Mouse (Mus musculus): ENCODE measurements around the gene D11Wsu47e. TPM values are rescaled to one million over a fixed set of nuclear protein-coding genes. Genes with fewer than 3 reads are reported as not detected.

The D11Wsu47e gene
- polyA plus RNA-seq, 1 experiment, result 24.3 TPM

- H3K9ac ChIP-seq (ENCODE audit: low read depth, poor library complexity, severe bottlenecking), result no peak overlapping the region
- TF ChIP-seq EP300 (IDR thresholded peaks at IDR 0.05; ENCODE audit: insufficient read depth, low read depth, low read length), result no peak
- TF ChIP-seq CTCF (IDR thresholded peaks at IDR 0.05; ENCODE audit: low read depth, low read length), result no peak
- peaks cover 7% of the 10 kb centered on the region for H3K4me1 ChIP-seq (ENCODE audit: control insufficient read depth, insufficient read depth, low read length)
- peaks cover 3% of the 10 kb centered on the region; the same call in 1 of the 2 replicates for H3K36me3 ChIP-seq (ENCODE audit: control insufficient read depth, insufficient read depth, low read length, poor library complexity, severe bottlenecking)
- H3K4me3 ChIP-seq (ENCODE audit: low read depth, low read length), result no peak overlapping the region
- H3K27me3 ChIP-seq (ENCODE audit: control insufficient read depth, insufficient read depth, low read length, poor library complexity, severe bottlenecking), result no peaks in the 10 kb centered on the region
- no peak overlapping the region for H3K27ac ChIP-seq (ENCODE audit: insufficient read depth, low read length)
- no peaks in the 10 kb centered on the region for H3K9me3 ChIP-seq (replicated peaks; ENCODE audit: control insufficient read depth, insufficient read depth, low read length, poor library complexity, severe bottlenecking)
These were observed 13.9 kb downstream of the D11Wsu47e start for GRCm38 (mm10) chr11:113698013-113698545.

DNA sequence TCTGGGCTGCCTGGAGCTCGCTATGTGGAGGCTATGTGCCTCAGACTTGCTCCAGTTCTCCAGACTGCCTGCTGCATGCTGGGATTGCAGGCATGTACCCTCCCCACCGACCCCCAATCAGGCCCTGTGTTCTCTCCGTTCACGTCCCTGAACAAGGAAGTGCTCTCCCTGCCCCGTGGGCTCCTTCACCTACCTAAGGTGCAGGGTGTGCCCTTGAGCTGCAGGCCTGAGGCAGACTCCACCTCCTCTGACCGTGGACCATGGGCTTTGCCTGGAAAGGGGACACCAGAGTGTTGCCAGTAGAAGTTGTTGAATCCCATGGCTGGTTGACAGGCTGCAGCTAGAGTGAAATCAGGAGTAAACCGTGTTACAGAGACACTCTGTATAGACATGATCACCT, 15.4 kb downstream of the D11Wsu47e start:
- H3K36me3 ChIP-seq (ENCODE audit: control insufficient read depth, insufficient read depth, low read length, poor library complexity, severe bottlenecking), result peaks cover 2% of the 10 kb centered on the region; the same call in 1 of the 2 replicates

DNA sequence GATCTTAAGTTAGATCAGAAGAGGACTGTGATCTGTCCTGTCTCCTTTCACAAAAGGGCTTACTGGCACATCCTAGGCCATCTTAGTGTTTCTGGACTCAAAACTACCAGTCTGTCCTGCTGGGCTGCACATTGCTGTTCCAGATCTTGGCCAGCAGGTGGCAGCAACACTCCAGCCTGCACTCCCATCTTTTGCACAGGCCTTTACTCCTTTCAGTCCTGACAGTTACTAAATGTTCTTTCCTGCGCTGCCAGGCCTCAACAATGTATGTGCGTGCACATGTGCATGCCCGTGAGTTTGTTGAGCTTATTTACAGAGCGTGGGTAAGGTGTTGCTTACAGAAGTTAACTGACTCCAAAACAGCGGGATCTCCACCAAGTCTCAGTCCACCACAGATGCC, 19.5 kb downstream of the D11Wsu47e start:
- H3K4me1 ChIP-seq (ENCODE audit: control insufficient read depth, insufficient read depth, low read length), result peaks cover 13% of the 10 kb centered on the region
- TF ChIP-seq POLR2A (IDR thresholded peaks at IDR 0.05; ENCODE audit: insufficient read depth, low read length) (no peak), EP300 (IDR thresholded peaks at IDR 0.05; ENCODE audit: insufficient read depth, low read depth, low read length) (no peak), CTCF (IDR thresholded peaks at IDR 0.05; ENCODE audit: low read depth, low read length) (peak; percentile 98)
- no peak overlapping the region for H3K4me3 ChIP-seq (ENCODE audit: low read depth, low read length)
- no peaks in the 10 kb centered on the region for H3K27me3 ChIP-seq (ENCODE audit: control insufficient read depth, insufficient read depth, low read length, poor library complexity, severe bottlenecking)
- H3K9me3 ChIP-seq (replicated peaks; ENCODE audit: control insufficient read depth, insufficient read depth, low read length, poor library complexity, severe bottlenecking), result no peaks in the 10 kb centered on the region
- H3K36me3 ChIP-seq (ENCODE audit: control insufficient read depth, insufficient read depth, low read length, poor library complexity, severe bottlenecking), result no peaks in the 10 kb centered on the region
- no peak overlapping the region for H3K9ac ChIP-seq (ENCODE audit: low read depth, poor library complexity, severe bottlenecking)
- no peak overlapping the region for H3K27ac ChIP-seq (ENCODE audit: insufficient read depth, low read length)

More for the DNA sequence above, 15.4 kb downstream of the D11Wsu47e start:
- Histone ChIP-seq H3K9ac (ENCODE audit: low read depth, poor library complexity, severe bottlenecking) (no peak overlapping the region), H3K4me3 (ENCODE audit: low read depth, low read length) (no peak overlapping the region), H3K27me3 (ENCODE audit: control insufficient read depth, insufficient read depth, low read length, poor library complexity, severe bottlenecking) (no peaks in the 10 kb centered on the region), H3K9me3 (replicated peaks; ENCODE audit: control insufficient read depth, insufficient read depth, low read length, poor library complexity, severe bottlenecking) (no peaks in the 10 kb centered on the region), H3K4me1 (ENCODE audit: control insufficient read depth, insufficient read depth, low read length) (peaks cover 7% of the 10 kb centered on the region), H3K27ac (ENCODE audit: insufficient read depth, low read length) (no peak overlapping the region)
- TF ChIP-seq EP300 (IDR thresholded peaks at IDR 0.05; ENCODE audit: insufficient read depth, low read depth, low read length), result peak; percentile 24; the same call in 1 of the 2 replicates
- TF ChIP-seq CTCF (IDR thresholded peaks at IDR 0.05; ENCODE audit: low read depth, low read length), result no peak
- TF ChIP-seq POLR2A (IDR thresholded peaks at IDR 0.05; ENCODE audit: insufficient read depth, low read length), result no peak

DNA sequence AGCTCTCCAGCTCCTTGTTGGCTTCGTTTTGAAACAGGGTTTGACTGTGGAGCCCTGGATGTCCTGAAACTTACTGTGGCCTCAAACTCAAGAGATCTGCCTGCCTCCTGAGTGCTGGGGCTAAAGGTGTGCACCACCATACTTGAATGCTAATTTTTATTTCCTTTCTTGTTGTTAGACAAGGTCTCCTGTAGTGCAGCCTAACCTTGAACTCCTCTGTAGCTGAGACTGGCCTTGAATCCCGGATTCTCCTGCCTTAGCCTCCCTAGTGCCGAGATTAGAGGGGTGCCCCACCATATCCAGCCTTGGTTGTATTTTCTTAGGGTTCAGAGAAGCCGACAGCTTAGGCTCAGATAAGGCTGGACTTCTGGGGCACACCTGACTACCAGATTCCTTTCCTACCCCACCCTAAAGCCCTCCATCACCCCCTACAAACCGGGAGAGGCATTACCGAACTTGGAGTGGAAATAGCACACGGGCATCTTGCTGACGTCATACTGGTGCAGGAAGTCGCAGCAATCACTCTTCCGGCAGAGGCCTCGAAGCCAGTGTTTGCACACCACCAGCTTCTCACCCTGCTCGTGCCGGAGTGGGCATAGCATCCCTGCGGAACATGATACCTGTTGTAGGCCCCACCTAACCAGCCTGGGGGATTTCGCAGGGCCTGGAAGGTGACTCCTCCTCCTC, 21.9 kb downstream of the D11Wsu47e start:
- Histone ChIP-seq H3K9me3 (replicated peaks; ENCODE audit: control insufficient read depth, insufficient read depth, low read length, poor library complexity, severe bottlenecking) (no peaks in the 10 kb centered on the region), H3K27ac (ENCODE audit: insufficient read depth, low read length) (peak overlapping the region; percentile 54), H3K36me3 (ENCODE audit: control insufficient read depth, insufficient read depth, low read length, poor library complexity, severe bottlenecking) (no peaks in the 10 kb centered on the region), H3K9ac (ENCODE audit: low read depth, poor library complexity, severe bottlenecking) (peak overlapping the region; percentile 37), H3K4me1 (ENCODE audit: control insufficient read depth, insufficient read depth, low read length) (peaks cover 6% of the 10 kb centered on the region), H3K27me3 (ENCODE audit: control insufficient read depth, insufficient read depth, low read length, poor library complexity, severe bottlenecking) (no peaks in the 10 kb centered on the region), H3K4me3 (ENCODE audit: low read depth, low read length) (peak overlapping the region; percentile 9)
- TF ChIP-seq POLR2A (IDR thresholded peaks at IDR 0.05; ENCODE audit: insufficient read depth, low read length), result no peak

DNA sequence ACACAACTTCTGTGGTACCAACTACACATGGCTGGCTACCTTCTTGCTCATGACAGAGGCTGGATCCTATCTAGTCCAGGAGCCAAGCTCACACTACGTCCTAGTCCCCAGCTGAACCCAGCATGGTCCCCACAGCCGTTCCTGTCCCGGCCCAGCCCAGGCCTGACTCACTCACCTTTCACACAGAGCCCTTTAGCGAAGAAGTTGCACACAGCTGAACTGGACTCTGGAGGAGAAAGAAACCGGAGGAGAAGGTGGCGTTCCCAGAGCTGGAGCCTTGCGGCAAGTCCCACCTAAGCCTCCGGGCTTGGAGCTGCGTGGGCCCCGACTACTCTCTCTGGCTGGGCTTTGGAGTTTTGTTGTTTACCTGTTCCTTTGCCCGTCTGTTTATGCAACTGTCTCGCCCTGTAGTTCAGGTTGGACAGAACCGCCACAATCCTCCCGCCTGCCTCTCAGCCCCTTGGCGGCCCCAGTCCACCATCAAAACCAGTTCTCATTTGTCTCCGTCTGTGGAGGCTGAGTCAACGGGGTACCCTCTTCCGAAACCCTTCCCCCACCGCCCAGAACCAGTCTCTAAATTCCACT, 24.5 kb downstream of the D11Wsu47e start:
- Histone ChIP-seq H3K9ac (ENCODE audit: low read depth, poor library complexity, severe bottlenecking) (peak overlapping the region; percentile 75), H3K4me3 (ENCODE audit: low read depth, low read length) (peak overlapping the region; percentile 87), H3K4me1 (ENCODE audit: control insufficient read depth, insufficient read depth, low read length) (peaks cover 14% of the 10 kb centered on the region), H3K27me3 (ENCODE audit: control insufficient read depth, insufficient read depth, low read length, poor library complexity, severe bottlenecking) (no peaks in the 10 kb centered on the region), H3K27ac (ENCODE audit: insufficient read depth, low read length) (peak overlapping the region; percentile 97), H3K9me3 (replicated peaks; ENCODE audit: control insufficient read depth, insufficient read depth, low read length, poor library complexity, severe bottlenecking) (no peaks in the 10 kb centered on the region), H3K36me3 (ENCODE audit: control insufficient read depth, insufficient read depth, low read length, poor library complexity, severe bottlenecking) (no peaks in the 10 kb centered on the region)
- TF ChIP-seq EP300 (IDR thresholded peaks at IDR 0.05; ENCODE audit: insufficient read depth, low read depth, low read length), result peak; percentile 64; the same call in 1 of the 2 replicates
- no peak for TF ChIP-seq CTCF (IDR thresholded peaks at IDR 0.05; ENCODE audit: low read depth, low read length)
- no peak for TF ChIP-seq POLR2A (IDR thresholded peaks at IDR 0.05; ENCODE audit: insufficient read depth, low read length)

DNA sequence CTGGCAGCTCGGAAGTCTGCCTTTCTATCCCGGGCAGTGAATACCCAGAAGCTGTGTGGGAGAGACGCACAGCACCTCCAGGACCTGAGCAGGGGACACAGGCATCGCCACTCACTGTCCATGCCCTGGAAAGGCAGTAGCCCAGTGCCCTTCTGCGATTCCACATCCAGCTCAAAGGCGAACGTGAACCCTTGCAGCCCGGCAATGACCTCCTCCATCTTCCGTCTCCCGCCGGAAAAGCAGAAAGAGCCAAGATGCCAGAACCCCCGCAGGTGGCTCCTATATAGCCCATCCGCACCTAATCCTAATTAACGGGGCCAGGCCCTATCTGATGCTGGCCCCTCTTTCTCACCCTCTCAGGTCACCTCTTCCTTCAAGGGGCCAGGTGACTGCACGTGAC, 25.1 kb downstream of the D11Wsu47e start:
- no peak for TF ChIP-seq POLR2A (IDR thresholded peaks at IDR 0.05; ENCODE audit: insufficient read depth, low read length)
- no peak for TF ChIP-seq CTCF (IDR thresholded peaks at IDR 0.05; ENCODE audit: low read depth, low read length)
- no peak for TF ChIP-seq EP300 (IDR thresholded peaks at IDR 0.05; ENCODE audit: insufficient read depth, low read depth, low read length)
- H3K4me1 ChIP-seq (ENCODE audit: control insufficient read depth, insufficient read depth, low read length), result peaks cover 14% of the 10 kb centered on the region
- peak overlapping the region; percentile 97 for H3K27ac ChIP-seq (ENCODE audit: insufficient read depth, low read length)
- no peaks in the 10 kb centered on the region for H3K9me3 ChIP-seq (replicated peaks; ENCODE audit: control insufficient read depth, insufficient read depth, low read length, poor library complexity, severe bottlenecking)
- peak overlapping the region; percentile 75 for H3K9ac ChIP-seq (ENCODE audit: low read depth, poor library complexity, severe bottlenecking)
- no peaks in the 10 kb centered on the region for H3K27me3 ChIP-seq (ENCODE audit: control insufficient read depth, insufficient read depth, low read length, poor library complexity, severe bottlenecking)
- peak overlapping the region; percentile 87 for H3K4me3 ChIP-seq (ENCODE audit: low read depth, low read length)
- no peaks in the 10 kb centered on the region for H3K36me3 ChIP-seq (ENCODE audit: control insufficient read depth, insufficient read depth, low read length, poor library complexity, severe bottlenecking)
